Mouse (Mus musculus) adrenal gland, adult 18-20 months (tissue): Measurements from ENCODE around the gene Gsk3a. TPM values are rescaled to one million over a fixed set of nuclear protein-coding genes. Genes with fewer than 3 reads are reported as not detected.
"Not testable (repeated sequence)": the region's sequence is repeated elsewhere in the genome, so short reads cannot be mapped to it uniquely, and the experiment has no call there.

Experiments used
- DNase-seq, 2 experiments: peaks; one replicate each; pipeline ENCODE4 v3.0.0; 2021 to 2022; ENCODE audit warnings: low spot score in 2 of 2
- total RNA-seq, 2 experiments: library from RNA; stranded (reverse); gene quantifications; 1 replicate in 1 of 2; 2 replicates in 1 of 2; pipeline ENCODE4 v1.2.3; 2021

Gsk3a gene
- total RNA-seq, 2 experiments from 2014 or later: 96.7 to 101 TPM

GRCm38 (mm10) chr7:25273259-25274241 lies 35.9 kb upstream of the Gsk3a start:
- peak in 1 of 2 experiments; percentile 2 for DNase-seq

- DNase-seq: peak in 1 of 2 experiments; percentile 1
Observed at GRCm38 (mm10) chr7:25272445-25273258, 35.0 kb upstream of the Gsk3a start.

DNA sequence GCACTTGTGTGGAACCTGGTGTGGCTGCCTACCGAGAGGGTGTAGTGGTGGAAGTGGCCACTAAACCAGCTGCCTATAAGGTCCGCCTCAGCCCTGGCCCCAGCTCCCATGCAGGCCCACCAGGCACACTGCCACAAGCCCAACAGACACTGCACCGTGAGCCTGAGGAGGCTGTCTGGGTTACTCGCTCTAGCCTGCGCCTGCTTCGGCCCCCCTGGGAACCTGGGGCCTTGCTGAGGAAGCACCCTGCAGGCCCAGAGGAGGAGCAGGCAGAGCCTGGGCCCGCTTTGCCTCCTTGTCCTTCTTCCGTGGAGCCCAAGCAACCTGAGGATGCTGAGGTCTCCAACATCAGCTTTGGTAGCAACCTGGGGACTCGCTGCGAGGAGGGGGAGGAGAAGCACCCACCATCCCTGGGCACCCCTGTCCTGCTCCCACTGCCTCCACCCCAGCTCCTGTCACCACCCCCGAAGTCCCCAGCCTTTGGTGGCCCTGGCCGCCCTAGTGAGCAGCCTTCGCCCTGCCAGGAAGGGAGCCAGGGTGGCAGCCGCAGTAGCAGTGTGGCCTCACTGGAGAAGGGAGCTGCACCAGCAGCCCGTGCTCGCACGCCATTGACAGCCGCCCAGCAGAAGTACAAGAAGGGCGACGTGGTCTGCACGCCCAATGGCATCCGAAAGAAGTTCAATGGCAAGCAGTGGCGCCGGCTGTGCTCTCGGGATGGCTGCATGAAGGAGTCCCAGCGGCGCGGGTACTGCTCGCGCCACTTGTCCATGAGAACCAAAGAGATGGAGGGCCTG lies 34.2 kb upstream of the Gsk3a start:
- peak in 1 of 2 experiments; percentile 1 for DNase-seq

GRCm38 (mm10) chr7:25270652-25271633 lies 33.3 kb upstream of the Gsk3a start:
- DNase-seq: peak in 1 of 2 experiments; percentile 1

DNA sequence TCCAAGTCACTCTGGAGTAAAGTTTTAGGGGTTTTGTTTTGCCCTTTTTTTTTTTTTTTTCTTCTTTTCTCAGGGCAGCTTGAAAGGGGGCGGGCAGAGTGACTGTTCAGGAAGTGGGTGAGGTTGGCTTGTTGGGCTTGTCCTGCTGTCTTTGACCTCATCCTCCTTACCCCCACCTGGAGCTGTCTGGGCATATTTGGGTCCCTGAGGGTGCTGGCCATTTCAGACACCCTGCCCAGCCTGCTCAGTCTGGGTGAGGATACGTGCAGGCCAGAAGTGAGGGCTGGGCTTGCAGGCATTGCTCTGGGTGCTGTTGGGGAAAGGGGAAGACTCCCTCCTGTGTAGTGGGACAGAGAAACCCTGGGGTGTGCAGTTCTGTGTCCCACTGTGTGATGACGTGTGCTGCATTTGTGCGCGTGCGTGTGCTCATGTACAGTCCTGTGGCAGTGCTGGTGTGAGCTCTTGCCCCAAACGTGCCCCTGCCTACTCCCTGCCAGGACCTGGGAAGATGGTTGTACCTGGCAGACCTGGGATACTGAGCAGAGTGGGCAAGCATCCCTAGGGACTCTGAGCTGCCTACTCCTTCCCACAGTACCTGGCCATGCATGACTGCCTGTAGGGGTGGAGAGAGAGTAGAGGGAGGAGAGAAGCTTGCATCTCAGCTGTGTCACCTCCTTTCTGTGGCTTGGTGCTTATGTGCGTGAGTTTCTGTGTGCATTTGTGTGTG lies 32.1 kb upstream of the Gsk3a start:
- DNase-seq: peak in 1 of 2 experiments; percentile 2

- DNase-seq: peak; percentile 17 to 23
Observed at GRCm38 (mm10) chr7:25269029-25269428, 31.4 kb upstream of the Gsk3a start.

DNA sequence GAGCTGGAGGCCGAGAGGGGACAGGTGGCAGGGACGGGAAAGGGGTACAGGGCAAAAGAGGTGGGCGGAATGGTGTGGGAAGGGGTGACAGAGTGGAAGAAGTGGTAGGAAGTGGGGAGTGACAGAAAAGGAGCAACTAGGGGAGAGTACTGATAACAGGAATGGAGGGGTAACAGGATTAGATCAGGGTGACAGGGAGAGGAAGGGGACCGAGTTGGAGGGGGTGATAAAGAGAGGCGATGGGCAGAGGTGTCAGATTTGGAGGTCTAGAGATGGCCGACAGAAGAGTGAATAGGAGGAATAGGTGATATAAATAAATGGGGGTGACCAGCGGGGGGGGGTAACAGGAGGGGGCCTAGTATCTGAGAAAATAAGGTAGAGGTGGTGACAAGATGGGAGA lies 30.9 kb upstream of the Gsk3a start:
- no peak for DNase-seq

GRCm38 (mm10) chr7:25267751-25268463 lies 30.3 kb upstream of the Gsk3a start:
- peak; percentile 92 for DNase-seq

DNA sequence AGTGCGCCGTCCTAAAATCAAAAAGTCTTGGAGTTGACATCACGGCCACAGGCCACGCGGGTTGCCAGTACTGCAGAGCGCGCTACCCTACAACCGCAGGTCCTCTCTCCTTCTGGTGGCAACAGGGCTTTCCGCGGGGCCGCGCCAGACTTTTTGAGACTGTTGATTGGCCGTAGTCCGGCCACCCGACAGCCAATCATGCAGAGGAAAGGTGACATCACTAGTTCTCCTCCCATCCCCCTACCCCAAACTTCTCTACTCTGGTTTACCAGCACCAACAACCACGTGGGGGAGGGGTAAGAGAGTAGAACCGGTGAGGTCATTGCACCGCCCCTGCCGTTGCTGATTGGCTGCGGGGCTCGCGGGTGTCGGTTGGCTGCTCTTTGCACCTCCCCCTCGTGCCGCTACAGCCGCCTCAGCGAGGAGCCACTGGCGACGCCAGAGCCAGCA lies 29.7 kb upstream of the Gsk3a start, which contains the start of gene Cic:
TSS of gene Cic (plus strand) at position 404 of the 450 bp plus-strand sequence.
- DNase-seq: peak; percentile 87 to 95

DNA sequence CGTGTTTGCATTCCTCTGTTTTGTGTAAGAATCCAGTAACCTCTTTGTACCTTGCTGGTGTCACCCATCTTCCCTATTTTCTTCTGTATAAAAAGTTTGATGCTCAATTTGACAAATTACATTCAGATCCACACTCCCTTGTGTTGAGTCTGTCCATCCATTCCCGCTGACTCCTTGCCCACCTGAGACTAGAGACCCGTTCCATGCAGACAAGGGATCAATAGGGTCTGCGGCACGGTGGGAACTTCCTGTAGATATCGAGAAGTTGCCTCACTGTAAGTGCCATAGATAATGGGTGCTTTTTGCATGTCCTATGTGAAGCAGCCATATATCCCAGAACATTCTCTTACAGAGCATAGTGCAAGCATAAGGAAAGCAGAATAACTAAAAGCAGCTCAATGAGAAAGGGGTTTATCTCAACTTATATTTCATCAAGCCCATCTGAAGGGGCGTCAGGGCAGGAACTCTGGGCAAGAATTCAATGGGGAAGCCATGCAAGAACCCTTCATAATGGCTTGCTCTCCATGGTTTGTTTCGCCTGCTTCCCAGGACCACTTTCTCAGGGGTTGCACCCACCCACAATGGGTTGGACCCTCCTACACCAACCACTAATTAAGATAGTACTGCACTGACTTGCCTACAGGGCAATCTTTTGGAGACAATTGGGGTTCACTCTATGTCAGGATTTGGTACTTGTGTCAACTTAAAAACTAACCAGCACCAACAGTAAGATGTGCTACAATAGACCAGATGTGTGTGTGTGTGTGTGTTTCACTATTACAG lies 28.7 kb upstream of the Gsk3a start:
- no peak for DNase-seq

DNA sequence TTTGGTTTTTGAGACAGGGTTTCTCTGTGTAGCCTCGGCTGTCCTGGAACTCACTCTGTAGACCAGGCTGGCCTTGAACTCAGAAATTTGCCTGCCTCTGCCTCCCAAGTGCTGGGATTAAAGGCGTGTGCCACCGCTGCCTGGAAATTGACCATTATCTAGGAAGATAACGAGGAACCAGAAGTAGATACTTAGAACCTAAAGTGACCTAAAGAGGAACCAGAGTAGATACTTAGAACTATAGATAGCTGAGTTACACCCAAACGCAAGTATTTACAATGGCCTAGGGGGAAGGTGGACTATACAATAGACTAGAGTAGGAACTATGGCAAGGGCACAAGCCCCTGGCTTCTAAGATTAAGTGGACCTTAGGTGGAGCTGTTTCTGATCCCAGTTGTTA lies 28.1 kb upstream of the Gsk3a start:
- not testable (repeated sequence) for DNase-seq

DNA sequence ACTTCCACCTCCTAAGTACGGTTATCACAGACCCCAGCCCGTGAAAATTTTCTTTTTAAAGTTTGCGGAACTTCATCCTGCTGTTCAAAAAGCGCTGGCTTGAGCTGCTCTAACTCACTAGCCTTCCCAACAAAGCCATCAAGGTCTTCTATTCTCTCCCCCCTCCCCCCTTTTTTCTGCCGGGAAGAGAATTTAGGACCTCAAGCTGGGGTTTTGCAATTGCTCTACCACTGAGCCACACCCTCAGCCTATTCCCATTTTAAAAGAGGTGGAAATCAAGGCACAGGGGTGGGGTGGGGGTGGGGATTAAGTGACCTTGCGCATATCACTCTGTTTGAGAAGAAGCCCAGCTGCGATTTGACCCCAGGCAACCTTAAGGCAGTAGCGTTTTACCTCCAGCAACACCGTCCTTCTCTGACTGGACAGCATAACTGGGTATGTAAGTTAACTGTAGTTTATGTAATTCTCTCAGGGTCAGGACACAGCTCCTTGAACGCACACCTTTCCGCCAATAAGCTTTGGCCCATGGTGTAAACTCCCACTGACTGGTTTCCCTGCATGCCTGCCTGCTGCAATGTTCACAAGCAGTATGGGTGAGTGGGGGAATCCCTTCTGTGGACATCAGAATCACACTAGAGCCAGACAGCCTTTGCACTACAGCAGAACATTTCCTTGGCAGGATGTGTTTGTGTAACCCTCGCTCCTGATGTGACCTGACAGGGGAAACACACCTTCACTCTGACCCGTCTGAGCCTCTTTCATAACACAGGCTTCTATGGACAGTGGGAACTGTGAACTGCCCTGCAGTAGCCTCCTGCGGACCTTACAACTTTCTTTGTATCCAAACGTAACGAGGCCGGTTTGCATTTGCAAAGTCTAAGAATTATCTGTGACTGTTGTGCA lies 26.6 kb upstream of the Gsk3a start:
- DNase-seq: no peak

GRCm38 (mm10) chr7:25261896-25262295 lies 24.2 kb upstream of the Gsk3a start:
- no peak for DNase-seq

GRCm38 (mm10) chr7:25251822-25252221 lies 14.2 kb upstream of the Gsk3a start:
- DNase-seq: no peak

- peak in 1 of 2 experiments; percentile 44 for DNase-seq
Observed at GRCm38 (mm10) chr7:25251071-25251791, 13.6 kb upstream of the Gsk3a start.
